ENCODE assay signal across 23 mouse cellular contexts in the genomic region with DNA sequence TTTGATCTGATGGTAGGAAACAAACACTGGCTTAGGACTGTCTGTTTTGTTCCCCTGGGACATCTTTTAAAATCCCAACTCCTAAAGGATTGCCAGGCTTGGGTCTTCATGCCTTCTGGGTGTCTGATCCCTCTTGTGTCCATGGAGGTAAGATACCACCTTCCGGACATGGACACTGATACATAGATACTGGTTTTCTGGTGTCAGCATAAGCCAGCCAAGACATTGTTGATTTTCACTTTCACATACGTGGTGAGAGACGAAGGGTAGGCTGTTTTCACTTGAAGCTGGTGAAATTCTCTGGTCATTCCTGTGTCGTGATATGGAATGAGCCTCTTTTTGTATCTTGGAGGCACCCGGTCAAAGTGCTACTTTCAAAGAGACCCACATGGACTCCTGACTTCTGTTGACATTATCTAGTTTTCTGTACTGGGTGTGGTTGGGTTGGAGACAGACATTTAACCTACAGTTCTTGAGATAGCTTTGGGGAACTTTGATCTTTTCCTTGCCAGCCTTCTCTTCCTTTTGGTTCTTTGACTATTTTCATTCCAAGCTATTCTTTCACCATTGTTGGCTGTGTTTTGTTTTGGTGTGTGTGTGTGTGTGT.
DNase-seq lines count a peak whose midpoint lies in the region; ATAC-seq lines count a peak whose summit lies in the region.
"Had no signal": no experiment of that assay in that cellular context is flagged by ENCODE, and none has a peak within 500 bp of the region (broad histone marks: within the 10 kb centered on the region; RNA-seq: fewer than 3 reads in every experiment).

No protein-coding gene starts in this region.

- peaks cover 6% of the 10 kb centered on the region for H3K4me1 ChIP-seq in liver, embryonic 16.5 days (ENCODE audit: control insufficient read depth, low read depth, low read length)
- H3K4me1 ChIP-seq in forebrain, embryonic 13.5 days = no peaks in the 10 kb centered on the region
- H3K4me1 ChIP-seq: embryonic facial prominence, embryonic 15.5 days; forebrain, embryonic 12.5 days had no signal

- WGBS in liver, embryonic 16.5 days (ENCODE audit: insufficient replicate concordance) = 34% methylated on average over 5 of the region's 5 CpGs
- 89% methylated on average over 5 of the region's 5 CpGs for WGBS in forebrain, embryonic 13.5 days

- no peaks in the 10 kb centered on the region for H3K27me3 ChIP-seq in liver, embryonic 16.5 days (ENCODE audit: control insufficient read depth, insufficient read depth, low read depth, low read length)
- no peaks in the 10 kb centered on the region for H3K27me3 ChIP-seq in forebrain, embryonic 13.5 days
- H3K27me3 ChIP-seq: embryonic facial prominence, embryonic 15.5 days; forebrain, embryonic 12.5 days; heart, embryonic 13.5 days had no signal

- 0 out of 2 replicates have a peak overlapping the region, but pooled peaks have one; percentile 14 for H3K27ac ChIP-seq in liver, embryonic 16.5 days (ENCODE audit: low read length)
- no peak overlapping the region for H3K27ac ChIP-seq in forebrain, embryonic 13.5 days
- H3K27ac ChIP-seq: embryonic facial prominence, embryonic 15.5 days; forebrain, embryonic 12.5 days; heart, embryonic 13.5 days; hindbrain, embryonic 14.5 days; layer of hippocampus, adult 2 months had no signal

- peak; percentile 15 for DNase-seq in c-Kit-positive CD71-positive TER-119-negative erythroid progenitor cells, embryonic 14.5 days (ENCODE audit: low read depth)
- peak; percentile 47 for DNase-seq in yolk sac, embryonic 10.5 days (ENCODE audit: low spot score)
- no peak for DNase-seq in ovary, adult 18-20 months (ENCODE audit: low spot score)
- DNase-seq in urinary bladder, postnatal 25 days (ENCODE audit: low spot score) = no peak
- DNase-seq: adrenal gland, postnatal 25 days; cerebellum, adult 2 months; cerebellum, postnatal 36 days; gastrocnemius, postnatal 14 days; heart, adult 18-20 months; kidney, adult 11 months; left cerebral cortex, postnatal 4 days; retina, postnatal 1 day; thymus, postnatal 36 days had no signal

- H3K9me3 ChIP-seq in liver, embryonic 16.5 days (replicated peaks; ENCODE audit: control insufficient read depth, low read length) = no peaks in the 10 kb centered on the region
- no peaks in the 10 kb centered on the region for H3K9me3 ChIP-seq in forebrain, embryonic 13.5 days (replicated peaks)
- H3K9me3 ChIP-seq: embryonic facial prominence, embryonic 15.5 days; forebrain, embryonic 12.5 days; heart, embryonic 13.5 days had no signal

- no peak overlapping the region for H3K9ac ChIP-seq in liver, embryonic 16.5 days (ENCODE audit: low read depth, low read length)
- H3K9ac ChIP-seq in forebrain, embryonic 13.5 days = no peak overlapping the region
- H3K9ac ChIP-seq: embryonic facial prominence, embryonic 15.5 days; forebrain, embryonic 12.5 days; heart, embryonic 13.5 days; hindbrain, embryonic 14.5 days had no signal

- peak; percentile 76 for ATAC-seq in erythroid progenitor cell, adult 5-6 weeks (replicated peaks; ENCODE audit: low FRiP score, poor library complexity, severe bottlenecking)
- peak; percentile 76 for ATAC-seq in liver, embryonic 16.5 days (ENCODE audit: low read depth)
- no peak for ATAC-seq in forebrain, embryonic 13.5 days
- ATAC-seq: activated CD4-positive, CD25-positive, alpha-beta regulatory T cell, adult 4 months; midbrain, embryonic 16.5 days had no signal

- no peaks in the 10 kb centered on the region for H3K36me3 ChIP-seq in liver, embryonic 16.5 days (ENCODE audit: control insufficient read depth, insufficient read depth)
- no peaks in the 10 kb centered on the region for H3K36me3 ChIP-seq in forebrain, embryonic 13.5 days (ENCODE audit: poor library complexity, severe bottlenecking)
- H3K36me3 ChIP-seq: embryonic facial prominence, embryonic 15.5 days; forebrain, embryonic 12.5 days; heart, embryonic 13.5 days had no signal

- peak overlapping the region; percentile 41; the same call in 1 of the 2 replicates for H3K4me2 ChIP-seq in liver, embryonic 16.5 days (ENCODE audit: low read depth, low read length)
- H3K4me2 ChIP-seq in forebrain, embryonic 13.5 days = no peak overlapping the region
- H3K4me2 ChIP-seq: embryonic facial prominence, embryonic 15.5 days; forebrain, embryonic 12.5 days; heart, embryonic 13.5 days; hindbrain, embryonic 14.5 days had no signal

- 0 out of 2 replicates have a peak overlapping the region, but pooled peaks have one; percentile 0 for H3K4me3 ChIP-seq in liver, embryonic 16.5 days (ENCODE audit: low read depth, low read length)
- H3K4me3 ChIP-seq in forebrain, embryonic 13.5 days = no peak overlapping the region
- H3K4me3 ChIP-seq: embryonic facial prominence, embryonic 15.5 days; forebrain, embryonic 12.5 days; heart, embryonic 13.5 days; layer of hippocampus, adult 2 months had no signal

Comparison
In these comparisons a context has a peak if more than half of its experiments do, and no peak if none do; other contexts are left out.
1. DNase-seq: peak in c-Kit-positive CD71-positive TER-119-negative erythroid progenitor cells, embryonic 14.5 days (single experiment) and yolk sac, embryonic 10.5 days (single experiment); none in ovary, adult 18-20 months (single experiment) and urinary bladder, postnatal 25 days (single experiment).